Mouse (Mus musculus) E14TG2a.4 (cell line): Measurements from ENCODE around the gene Cbx4.

Source experiments
- CTCF ChIP-seq: conservative IDR thresholded peaks from 2 replicates; pipeline ENCODE4 v1.5.1; 2014; ENCODE audit warnings: low read length
- NANOG ChIP-seq: IDR thresholded peaks from 2 replicates; pipeline ENCODE4 v1.6.1; 2014; ENCODE audit warnings: borderline replicate concordance, low read length, mixed read lengths
- POU5F1 ChIP-seq: IDR thresholded peaks from 2 replicates; pipeline ENCODE4 v1.6.1; 2014; ENCODE audit warnings: low read length, borderline replicate concordance

DNA sequence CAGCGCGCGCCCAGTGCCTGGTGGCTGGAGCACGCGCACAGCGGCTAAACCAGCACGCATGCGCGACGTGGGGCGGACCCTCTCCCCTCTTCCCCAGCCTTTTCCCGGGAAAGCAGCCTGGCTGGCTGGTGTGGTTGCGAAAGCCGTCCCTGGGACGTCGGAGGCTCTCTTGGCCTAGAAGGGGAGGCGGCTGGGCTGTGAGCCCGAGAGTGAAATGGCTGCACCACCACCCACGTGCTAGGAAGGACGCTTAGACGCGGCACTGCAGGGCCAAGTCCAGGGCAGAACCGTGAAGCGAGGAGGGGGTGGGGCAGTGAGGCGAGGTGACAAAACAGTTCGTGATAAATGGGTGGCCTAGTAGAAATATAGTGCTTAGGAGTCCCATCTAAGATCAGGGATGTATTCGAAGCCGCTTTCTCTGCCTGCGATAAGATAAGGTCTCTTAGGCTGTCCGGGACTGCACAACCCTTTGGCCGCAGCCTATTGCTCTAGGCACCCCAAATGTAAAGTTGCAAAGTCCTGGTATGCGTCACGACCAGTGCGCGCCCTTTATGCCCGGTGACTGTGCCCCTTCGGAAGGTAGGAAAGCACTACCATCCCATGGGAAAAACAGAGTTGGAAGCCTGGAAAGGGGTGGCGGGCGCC lies 39.3 kb downstream of the Cbx4 start:
- TF ChIP-seq CTCF (no peak), POU5F1 (no peak), NANOG (no peak)
